Mouse (Mus musculus): ENCODE measurements at regions not wholly inside any gene's neighbourhood (a gene's known extent, or its start where the extent isn't known, plus 50 kb on each side); places are given as distances from the start of the nearest gene placed in this dataset.

DNA sequence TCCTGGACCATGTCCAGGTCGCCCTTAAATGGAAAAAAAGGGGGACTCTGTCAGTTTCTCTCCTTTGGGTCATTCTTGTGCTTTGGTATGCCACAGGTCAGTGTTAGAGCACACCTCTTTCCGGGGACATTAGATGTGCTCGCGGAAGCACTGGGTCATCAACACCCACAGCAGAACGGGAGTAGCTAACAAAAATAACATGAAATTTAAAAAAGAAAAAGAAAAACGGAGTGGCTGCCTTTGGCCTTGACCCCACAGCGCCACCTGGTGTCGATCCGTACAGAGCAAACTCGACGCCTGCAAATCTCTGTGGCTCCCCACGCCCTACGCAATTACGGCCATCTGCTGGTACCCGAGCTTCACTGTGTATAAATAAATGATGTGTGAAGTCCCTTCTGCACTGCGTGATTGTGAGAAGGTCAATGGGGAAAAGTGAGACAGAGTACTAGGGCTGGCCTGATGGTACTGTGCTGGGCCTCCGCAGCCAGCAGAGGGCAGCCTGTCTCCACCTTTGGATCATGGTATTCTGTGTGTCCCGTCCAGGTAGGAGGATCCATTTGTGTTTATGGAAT lies 99.0 kb upstream of the Slc7a12 start:
- TF ChIP-seq POLR2A (IDR thresholded peaks at IDR 0.05; ENCODE audit: borderline replicate concordance, insufficient read depth, low read length) (no peak), CTCF (IDR thresholded peaks at IDR 0.05; ENCODE audit: borderline replicate concordance, insufficient read depth, low read depth, low read length) (peak; percentile 43)
- 13% methylated on average over 18 of the region's 18 CpGs for WGBS
- Histone ChIP-seq H3K4me1 (ENCODE audit: control insufficient read depth, insufficient read depth, low read length) (no peaks in the 10 kb centered on the region), H3K4me3 (replicated peaks; ENCODE audit: insufficient read depth, low read depth, low read length) (peak overlapping the region; percentile 20), H3K27me3 (ENCODE audit: control insufficient read depth, insufficient read depth, low read length) (no peaks in the 10 kb centered on the region), H3K27ac (ENCODE audit: insufficient read depth, low read length) (no peak overlapping the region)
- peak; percentile 31 to 52 for DNase-seq

DNA sequence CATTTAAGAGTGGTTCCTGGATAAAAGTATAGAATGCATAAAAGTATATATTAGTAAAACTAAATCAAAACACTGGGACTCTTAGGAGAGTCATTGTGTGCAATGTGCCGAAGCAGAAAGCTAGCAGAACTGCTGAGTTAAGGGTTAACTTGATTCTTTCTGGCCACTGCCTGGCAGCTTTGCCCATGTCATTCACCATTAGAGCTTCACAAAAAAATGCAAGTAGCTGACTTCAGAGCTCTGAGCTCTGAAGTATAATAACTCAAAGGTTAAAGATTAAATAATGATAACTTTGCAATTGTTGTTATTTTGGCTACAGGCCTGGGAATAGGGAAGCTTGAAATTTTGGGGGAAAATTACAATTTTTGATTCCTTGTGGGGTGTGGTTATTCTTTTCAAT lies 89.8 kb upstream of the Slc7a12 start:
- Histone ChIP-seq H3K4me1 (ENCODE audit: control insufficient read depth, insufficient read depth, low read length) (no peaks in the 10 kb centered on the region), H3K27ac (ENCODE audit: insufficient read depth, low read length) (no peak overlapping the region), H3K4me3 (replicated peaks; ENCODE audit: insufficient read depth, low read depth, low read length) (no peak overlapping the region), H3K27me3 (ENCODE audit: control insufficient read depth, insufficient read depth, low read length) (no peaks in the 10 kb centered on the region)
- TF ChIP-seq CTCF (IDR thresholded peaks at IDR 0.05; ENCODE audit: borderline replicate concordance, insufficient read depth, low read depth, low read length) = no peak
- TF ChIP-seq POLR2A (IDR thresholded peaks at IDR 0.05; ENCODE audit: borderline replicate concordance, insufficient read depth, low read length) = no peak
- DNase-seq = no peak
- WGBS = 84% methylated on average over 1 of the region's 1 CpGs

DNA sequence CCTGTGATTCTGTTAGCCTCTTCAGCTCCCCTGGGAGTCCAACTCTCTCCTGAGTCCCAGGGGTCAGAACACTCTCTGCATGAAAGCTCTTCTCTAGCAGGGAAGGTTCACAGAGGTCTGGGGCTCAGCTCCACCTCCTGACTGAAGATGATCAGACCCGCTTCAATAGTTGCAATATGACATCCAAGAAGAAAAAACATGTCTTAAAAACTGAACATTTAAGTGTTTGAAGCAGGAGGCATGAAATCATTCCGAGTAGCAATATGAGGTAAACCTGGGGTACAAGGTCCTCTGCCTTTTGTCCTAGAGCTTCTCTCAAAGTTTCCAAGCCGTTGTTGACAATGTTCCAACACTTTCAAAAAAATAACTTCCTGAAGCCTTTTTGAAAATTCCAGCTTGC lies 81.8 kb upstream of the Slc7a12 start:
- Histone ChIP-seq H3K27me3 (ENCODE audit: control insufficient read depth, insufficient read depth, low read length) (no peaks in the 10 kb centered on the region), H3K27ac (ENCODE audit: insufficient read depth, low read length) (no peak overlapping the region), H3K4me3 (replicated peaks; ENCODE audit: insufficient read depth, low read depth, low read length) (no peak overlapping the region), H3K4me1 (ENCODE audit: control insufficient read depth, insufficient read depth, low read length) (no peaks in the 10 kb centered on the region)
- 75% methylated on average over 3 of the region's 3 CpGs for WGBS
- DNase-seq = no peak
- TF ChIP-seq POLR2A (IDR thresholded peaks at IDR 0.05; ENCODE audit: borderline replicate concordance, insufficient read depth, low read length) (no peak), CTCF (IDR thresholded peaks at IDR 0.05; ENCODE audit: borderline replicate concordance, insufficient read depth, low read depth, low read length) (no peak)

DNA sequence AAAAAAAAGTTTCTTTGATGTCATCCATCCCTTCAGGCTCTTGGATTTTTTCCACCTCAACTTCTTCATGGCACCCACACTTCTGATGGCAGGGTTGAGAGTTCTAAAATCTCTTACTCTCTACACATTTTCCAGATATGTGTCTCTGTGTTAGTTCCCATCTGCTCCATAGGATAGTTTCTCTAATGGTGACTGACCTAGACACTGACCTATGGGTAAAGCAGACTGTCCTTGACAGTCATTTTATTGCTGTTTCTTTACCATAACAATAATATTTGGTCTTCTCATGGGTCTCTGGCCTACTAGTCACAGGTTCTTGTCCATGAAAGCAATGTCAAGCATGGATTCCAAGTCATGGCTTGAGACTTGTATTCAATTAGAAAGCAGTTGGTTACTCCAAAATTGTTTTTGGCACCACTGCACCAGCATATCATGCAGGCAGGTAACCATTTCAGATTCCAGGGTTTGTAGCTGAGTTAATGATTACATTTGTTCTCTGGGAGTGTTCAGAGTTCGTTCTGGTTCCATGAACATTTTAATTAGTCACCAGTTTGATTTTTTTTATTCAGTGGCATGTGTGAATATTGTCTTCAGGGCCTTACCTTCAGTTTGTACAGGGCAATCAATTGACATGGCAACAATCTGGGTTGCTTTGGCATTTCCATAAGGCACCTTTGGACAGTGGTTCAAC lies 71.9 kb upstream of the Slc7a12 start:
- no peak for DNase-seq
- Histone ChIP-seq H3K4me3 (replicated peaks; ENCODE audit: insufficient read depth, low read depth, low read length) (no peak overlapping the region), H3K27ac (ENCODE audit: insufficient read depth, low read length) (no peak overlapping the region), H3K27me3 (ENCODE audit: control insufficient read depth, insufficient read depth, low read length) (no peaks in the 10 kb centered on the region), H3K4me1 (ENCODE audit: control insufficient read depth, insufficient read depth, low read length) (no peaks in the 10 kb centered on the region)
- 74% methylated on average over 1 of the region's 1 CpGs for WGBS
- TF ChIP-seq CTCF (IDR thresholded peaks at IDR 0.05; ENCODE audit: borderline replicate concordance, insufficient read depth, low read depth, low read length) (no peak), POLR2A (IDR thresholded peaks at IDR 0.05; ENCODE audit: borderline replicate concordance, insufficient read depth, low read length) (no peak)

Data from cerebellum, adult 2 months (tissue).